Mouse (Mus musculus) hindbrain, postnatal 0 days (tissue): ENCODE measurements around the gene Lemd2. TPM values are rescaled to one million over a fixed set of nuclear protein-coding genes. Genes with fewer than 3 reads are reported as not detected.

Source experiments
- ATAC-seq: fragments of 200-750 bp; cut with Nextera tagmentation; 2 replicates; pipeline ENCODE4 v1.8.0; 2017; ENCODE audit warnings: mild to moderate bottlenecking, moderate TSS enrichment, moderate library complexity
- DNase-seq: peaks from one replicate; pipeline ENCODE4 v3.0.0-alpha.2; 2015; ENCODE audit warnings: low spot score
- H3K27ac ChIP-seq: fragments of 300-500 bp; sonication (generic); 2 replicates; pipeline ENCODE4 v1.5.1; 2014; ENCODE audit warnings: mild to moderate bottlenecking
- H3K27me3 ChIP-seq: fragments of 300-500 bp; sonication (generic); 2 replicates; pipeline ENCODE4 v1.6.1; 2014; ENCODE audit warnings: low read length, mixed read lengths; ENCODE audit not compliant: insufficient read depth
- H3K36me3 ChIP-seq: fragments of 300-500 bp; sonication (generic); 2 replicates; pipeline ENCODE4 v1.6.1; 2014; ENCODE audit warnings: low read length, mixed read lengths; ENCODE audit not compliant: insufficient read depth
- H3K4me1 ChIP-seq: fragments of 300-500 bp; sonication (generic); 2 replicates; pipeline ENCODE4 v1.6.1; 2014; ENCODE audit warnings: antibody characterized with exemption, low read length, mixed read lengths; ENCODE audit not compliant: insufficient read depth
- H3K4me2 ChIP-seq: fragments of 300-500 bp; sonication (generic); 2 replicates; pipeline ENCODE4 v1.6.1; 2014; ENCODE audit warnings: low read depth, mild to moderate bottlenecking, low read length, moderate library complexity, mixed read lengths
- H3K4me3 ChIP-seq: fragments of 300-500 bp; sonication (generic); 2 replicates; pipeline ENCODE4 v1.5.1; 2014; ENCODE audit warnings: low read length
- H3K9ac ChIP-seq: fragments of 300-500 bp; sonication (generic); replicated peaks from 2 replicates; pipeline ENCODE4 v1.6.1; 2014; ENCODE audit warnings: mild to moderate bottlenecking, low read length, moderate library complexity, mixed read lengths
- H3K9me3 ChIP-seq: fragments of 300-500 bp; sonication (generic); 2 replicates; pipeline ENCODE4 v1.6.1; 2016; ENCODE audit warnings: low read length, mixed read lengths
- CTCF ChIP-seq: IDR thresholded peaks from 2 replicates; pipeline ENCODE4 v1.5.1; 2016; ENCODE audit warnings: antibody characterized with exemption, control low read depth, low read depth
- WGBS: fragments of 180-500 bp; shearing (Covaris S2); extraction: QIAGEN DNeasy Blood & Tissue Kit; methylation state at CpG from one replicate; pipeline ENCODE4 v1.1.7; 2014; 5-methylcytosine and 5-hydroxymethylcytosine counted together
- polyA plus RNA-seq: library from polyadenylated mRNA; unstranded; fragments of >200 nt; fragmentation: Nextera tagmentation; extraction: Ambion mirVana; gene quantifications from 2 replicates; pipeline ENCODE4 v1.2.1, GENCODE M21; 2015
- total RNA-seq: library from RNA; depleted of rRNA; stranded (reverse); fragments of >200 nt; gene quantifications from 2 replicates; pipeline ENCODE4 v1.2.3, GENCODE M21; 2014; rRNA removed

Lemd2 gene
- total RNA-seq (100 and 112 TPM in 2 replicates), polyA plus RNA-seq (17.5 and 18.4 TPM in 2 replicates)

- Histone ChIP-seq H3K4me1 (peaks cover 4% of the 10 kb centered on the region; the same call in 1 of the 2 replicates), H3K9ac (peak within 1 kb of the TSS; percentile 98), H3K4me2 (peak within 1 kb of the TSS; percentile 93), H3K27me3 (no peaks in the 10 kb centered on the region), H3K27ac (peak within 1 kb of the TSS; percentile 97), H3K9me3 (no peaks in the 10 kb centered on the region), H3K36me3 (peaks cover 11% of the 10 kb centered on the region), H3K4me3 (peak within 1 kb of the TSS; percentile 86)
- DNase-seq (peak; percentile 97), ATAC-seq (peak; percentile 93)
- no peak for TF ChIP-seq CTCF
- 6% methylated on average over 64 of the region's 97 CpGs for WGBS
Measured at GRCm38 (mm10) chr17:27204075-27204909, at the start of gene Lemd2. Gene Lemd2 (minus strand): TSS chr17:27204469.

DNA sequence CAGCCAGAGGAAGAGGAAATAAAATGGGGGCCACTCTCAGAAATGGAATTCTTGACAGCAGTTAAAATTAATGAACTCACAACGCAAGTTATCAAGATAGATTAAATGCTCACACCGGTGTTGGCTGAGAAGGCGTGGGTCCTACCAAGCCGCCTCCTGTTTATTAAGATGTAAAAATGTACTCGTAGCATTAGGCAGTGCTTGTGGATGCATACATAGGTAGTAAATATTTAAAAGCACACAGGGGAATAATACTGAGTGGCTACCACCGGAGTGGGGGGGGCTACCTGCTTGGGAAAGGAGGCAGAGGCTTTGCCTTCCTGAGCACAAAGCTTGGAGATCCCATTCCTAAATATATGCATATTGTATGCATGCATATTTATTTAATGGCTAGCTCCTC is 46.9 kb upstream of the Lemd2 start:
- Histone ChIP-seq H3K36me3 (no peaks in the 10 kb centered on the region), H3K4me3 (no peak overlapping the region), H3K9me3 (no peaks in the 10 kb centered on the region), H3K4me2 (no peak overlapping the region), H3K27me3 (no peaks in the 10 kb centered on the region), H3K9ac (no peak overlapping the region), H3K27ac (no peak overlapping the region), H3K4me1 (no peaks in the 10 kb centered on the region)
- TF ChIP-seq CTCF, result no peak
- WGBS, result 66% methylated on average over 6 of the region's 6 CpGs
- DNase-seq (no peak), ATAC-seq (no peak)

DNA sequence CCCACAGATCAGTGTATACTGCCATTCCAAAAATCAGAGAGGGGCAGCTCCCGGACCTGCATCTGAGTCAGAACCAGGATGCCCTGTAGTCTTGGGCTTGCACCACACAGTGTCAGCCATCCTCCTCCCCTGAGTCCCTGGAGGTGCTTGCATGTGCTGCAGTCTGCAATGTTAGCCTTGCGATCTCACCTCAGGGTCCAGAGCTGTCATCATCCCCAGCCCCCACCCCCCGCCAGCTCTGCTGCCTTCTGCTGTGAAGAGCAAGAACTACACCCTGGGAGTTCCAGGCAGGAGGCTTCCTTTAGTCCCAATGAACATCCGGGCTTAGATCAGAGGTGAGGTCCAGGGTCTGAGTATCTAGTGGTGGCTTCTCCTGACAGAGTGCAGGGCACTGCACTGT is 46.2 kb upstream of the Lemd2 start:
- H3K36me3 ChIP-seq, result no peaks in the 10 kb centered on the region
- peak; percentile 47 for TF ChIP-seq CTCF
- no peaks in the 10 kb centered on the region for H3K27me3 ChIP-seq
- ATAC-seq (no peak), DNase-seq (no peak)
- no peak overlapping the region for H3K4me2 ChIP-seq
- no peaks in the 10 kb centered on the region for H3K4me1 ChIP-seq
- H3K9me3 ChIP-seq, result no peaks in the 10 kb centered on the region
- 24% methylated on average over 4 of the region's 4 CpGs for WGBS
- no peak overlapping the region for H3K27ac ChIP-seq
- H3K4me3 ChIP-seq, result no peak overlapping the region
- H3K9ac ChIP-seq, result no peak overlapping the region

DNA sequence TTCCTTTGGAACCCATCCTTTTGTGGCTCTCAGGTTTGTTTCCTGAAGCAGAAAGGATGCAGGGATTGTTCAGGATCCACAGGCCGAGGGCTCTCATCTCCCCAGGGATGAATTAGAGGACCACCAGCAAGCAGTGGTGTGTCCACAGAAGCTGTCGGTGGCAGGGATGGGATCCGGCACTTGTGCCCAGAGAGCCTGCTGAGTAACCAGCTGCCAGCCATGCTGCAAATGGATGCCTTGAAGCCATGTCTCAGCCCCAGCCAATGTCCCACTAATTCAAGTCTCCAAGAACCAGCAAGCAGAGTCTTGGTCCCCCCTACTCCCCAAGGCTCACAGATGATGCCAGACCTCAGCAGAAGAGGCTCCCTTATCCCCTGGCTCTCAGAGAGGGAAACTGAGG is 44.8 kb upstream of the Lemd2 start:
- Histone ChIP-seq H3K27me3 (no peaks in the 10 kb centered on the region), H3K36me3 (no peaks in the 10 kb centered on the region), H3K9me3 (no peaks in the 10 kb centered on the region), H3K4me3 (no peak overlapping the region), H3K4me1 (no peaks in the 10 kb centered on the region), H3K27ac (no peak overlapping the region), H3K9ac (no peak overlapping the region), H3K4me2 (no peak overlapping the region)
- TF ChIP-seq CTCF, result no peak
- ATAC-seq, result no peak
- WGBS, result 51% methylated on average over 3 of the region's 3 CpGs
- no peak for DNase-seq

GRCm38 (mm10) chr17:27247680-27248386 is 43.6 kb upstream of the Lemd2 start:
- no peak for TF ChIP-seq CTCF
- Histone ChIP-seq H3K4me1 (no peaks in the 10 kb centered on the region), H3K4me2 (no peak overlapping the region), H3K9me3 (no peaks in the 10 kb centered on the region), H3K4me3 (no peak overlapping the region), H3K27ac (no peak overlapping the region), H3K9ac (no peak overlapping the region), H3K27me3 (no peaks in the 10 kb centered on the region), H3K36me3 (no peaks in the 10 kb centered on the region)
- DNase-seq (no peak), ATAC-seq (peak; percentile 53; the same call in 1 of the 2 replicates)
- 74% methylated on average over 6 of the region's 6 CpGs for WGBS

- Histone ChIP-seq H3K36me3 (no peaks in the 10 kb centered on the region), H3K27me3 (no peaks in the 10 kb centered on the region), H3K4me3 (no peak overlapping the region), H3K27ac (no peak overlapping the region), H3K9ac (no peak overlapping the region), H3K4me1 (0 out of 2 replicates have a peak, but pooled peaks cover 7% of the 10 kb centered on the region), H3K4me2 (no peak overlapping the region), H3K9me3 (no peaks in the 10 kb centered on the region)
- ATAC-seq, result no peak
- no peak for DNase-seq
- WGBS, result 70% methylated on average over 10 of the region's 10 CpGs
- no peak for TF ChIP-seq CTCF
Measured at GRCm38 (mm10) chr17:27245851-27246381, 41.6 kb upstream of the Lemd2 start.
